Mouse (Mus musculus) heart, postnatal 10 days (tissue): Measurements from ENCODE around the gene Olfr981. TPM values are rescaled to one million over a fixed set of nuclear protein-coding genes. Genes with fewer than 3 reads are reported as not detected.
"Not testable (repeated sequence)": the region's sequence is repeated elsewhere in the genome, so short reads cannot be mapped to it uniquely, and the experiment has no call there.

Experiments used
- DNase-seq, 2 experiments: peaks; one replicate each; pipeline ENCODE4 v3.0.0; 2021
- intact Hi-C: fragments of 180-260 bp; cut with DNase I; formaldehyde crosslinking; loops from one replicate; pipeline ENCODE4 v1.15.1; 2025
- total RNA-seq, 2 experiments: library from RNA; stranded (reverse); gene quantifications; 2 replicates each; pipeline ENCODE4 v1.2.3; 2021

Gene Olfr981
- not detected for total RNA-seq

- intact Hi-C loops, result no loop called here
These were observed at the start of gene Olfr981 for GRCm38 (mm10) chr9:40021164-40021563. Olfr981 (plus strand) TSS chr9:40021464.

GRCm38 (mm10) chr9:39976581-39977145, 44.6 kb upstream of the Olfr981 start:
- intact Hi-C loops, DNase-seq: not testable (repeated sequence)

More at GRCm38 (mm10) chr9:40021164-40021563, at the start of gene Olfr981:
- no peak for DNase-seq

GRCm38 (mm10) chr9:39991813-39992212, 29.5 kb upstream of the Olfr981 start, which contains the start of gene Olfr978:
Olfr978 (plus strand) TSS chr9:39992113.
- DNase-seq, result no peak
- intact Hi-C loops, result no loop called here

GRCm38 (mm10) chr9:40003365-40003764, 17.9 kb upstream of the Olfr981 start, which contains the start of gene Olfr979:
Olfr979 (minus strand) TSS chr9:40003465.
- intact Hi-C loops, result no loop called here
- no peak for DNase-seq

- intact Hi-C loops, result no loop called here
- no peak for DNase-seq
These were observed 11.8 kb upstream of the Olfr981 start, which contains the start of gene Olfr980 for GRCm38 (mm10) chr9:40009482-40009881. Olfr980 (minus strand) TSS chr9:40009582.

DNA sequence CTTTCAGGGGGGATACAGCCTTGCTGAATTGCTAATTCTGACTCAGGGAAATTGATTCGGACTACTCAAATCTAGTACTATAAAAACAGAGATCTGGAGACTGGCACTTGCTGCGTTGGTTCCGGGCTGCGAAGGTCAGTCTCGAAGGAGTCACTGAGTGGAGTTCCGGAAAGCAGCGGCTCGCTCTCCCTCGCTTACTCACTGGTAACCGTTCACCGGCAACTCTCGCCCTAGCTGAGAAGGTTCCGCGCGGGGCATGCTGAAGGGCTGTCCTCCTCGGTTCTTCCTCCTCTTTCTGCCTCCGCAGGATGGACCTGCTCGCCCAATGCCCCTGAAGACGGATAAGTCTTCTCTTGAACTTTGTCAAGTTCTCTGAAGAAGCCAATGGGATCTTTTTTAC, 28.9 kb downstream of the Olfr981 start:
- intact Hi-C loops, result no loop called here
- DNase-seq, result no peak

DNA sequence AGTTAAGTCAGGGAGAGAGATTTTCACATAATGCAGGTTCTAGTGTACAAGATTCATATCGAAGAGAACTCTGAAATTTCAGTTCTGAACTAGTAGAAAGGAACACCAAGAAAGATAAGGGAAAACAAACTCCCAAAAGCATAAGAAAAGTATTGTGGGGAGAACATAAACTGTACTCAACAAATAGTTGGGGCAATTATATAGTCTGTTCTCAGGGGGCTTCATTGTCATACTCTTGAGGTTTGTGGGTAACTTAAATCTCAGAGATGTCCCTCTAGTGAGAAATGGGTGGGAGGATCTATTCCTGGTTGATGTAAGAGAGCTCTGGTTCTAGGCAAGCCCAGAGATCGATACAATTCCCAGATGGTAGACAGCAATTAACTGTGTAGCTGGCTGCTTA, 52.3 kb downstream of the Olfr981 start, which contains the start of gene Olfr982:
TSS of gene Olfr982 (plus strand) at position 301 of the 400 bp plus-strand sequence.
- intact Hi-C loops, result no loop called here
- no peak for DNase-seq

Other genes with a start within 250 kb of the Olfr981 start
- gene Olfr968, start 238.2 kb upstream of the Olfr981 start, total RNA-seq, result not detected
- gene Olfr969, start 230.5 kb upstream of the Olfr981 start, total RNA-seq, result not detected
- gene Olfr970, start 212.6 kb upstream of the Olfr981 start, total RNA-seq, result not detected
- not detected for gene Olfr971, start 184.6 kb upstream of the Olfr981 start, total RNA-seq
- not detected for gene Olfr972, start 155.0 kb upstream of the Olfr981 start, total RNA-seq
- not detected for gene Olfr229, start 114.1 kb upstream of the Olfr981 start, total RNA-seq
- gene Olfr974, start 84.0 kb upstream of the Olfr981 start, total RNA-seq, result not detected
- gene Olfr975, start 69.4 kb upstream of the Olfr981 start, total RNA-seq, result not detected
- gene Olfr976, start 60.3 kb upstream of the Olfr981 start, total RNA-seq, result not detected
- not detected for gene Olfr978, start 29.4 kb upstream of the Olfr981 start, total RNA-seq
- gene Olfr979, start 18.0 kb upstream of the Olfr981 start, total RNA-seq, result not detected
- not detected for gene Olfr980, start 11.9 kb upstream of the Olfr981 start, total RNA-seq
- gene Olfr982, start 52.4 kb downstream of the Olfr981 start, total RNA-seq, result not detected
- gene Olfr983, start 72.1 kb downstream of the Olfr981 start, total RNA-seq, result not detected
- gene Olfr984, start 92.7 kb downstream of the Olfr981 start, total RNA-seq, result not detected
- gene Olfr985, start 108.7 kb downstream of the Olfr981 start, total RNA-seq, result not detected
- gene Tmem225, start 126.7 kb downstream of the Olfr981 start, total RNA-seq, result not detected
- under 1 TPM in 1 of 2 experiments, not detected in 1; 0.07 TPM for gene Olfr986, start 159.5 kb downstream of the Olfr981 start, total RNA-seq
- 1 to 10 TPM; 2.9 to 3.3 TPM for gene Zfp202, start 170.9 kb downstream of the Olfr981 start, total RNA-seq
- gene Scn3b, start 247.8 kb downstream of the Olfr981 start, total RNA-seq, result 1 to 10 TPM; 1.3 to 2.1 TPM